Mouse (Mus musculus) heart, adult 2 months (tissue): ENCODE data around the gene Cdc7. TPM values are rescaled to one million over a fixed set of nuclear protein-coding genes. Genes with fewer than 3 reads are reported as not detected.
A peak's percentile ranks its signal among the peaks of the same experiment; 100 is the strongest.

Experiments used
- DNase-seq, 2 experiments: peaks; one replicate each; pipeline ENCODE4 v3.0.0; 2021
- H3K27ac ChIP-seq: fragments of 200-600 bp; 2 replicates; pipeline ENCODE4 v1.8.1; 2022
- H3K27me3 ChIP-seq: fragments of 200-500 bp; 2 replicates; pipeline ENCODE4 v1.6.1; 2012; ENCODE audit warnings: mild to moderate bottlenecking, low read length, inconsistent platforms, mixed read lengths; ENCODE audit not compliant: control insufficient read depth, insufficient read depth
- H3K36me3 ChIP-seq: fragments of 200-500 bp; 2 replicates; pipeline ENCODE4 v1.6.1; 2012; ENCODE audit warnings: low read length, inconsistent platforms; ENCODE audit not compliant: control insufficient read depth, insufficient read depth
- H3K4me1 ChIP-seq: fragments of 200-500 bp; 2 replicates; pipeline ENCODE4 v1.6.1; 2011; ENCODE audit warnings: low read length; ENCODE audit not compliant: control insufficient read depth, insufficient read depth
- H3K4me3 ChIP-seq: fragments of 200-600 bp; 2 replicates; pipeline ENCODE4 v1.8.1; 2022
- H3K79me2 ChIP-seq: fragments of 200-500 bp; replicated peaks from 2 replicates; pipeline ENCODE4 v1.6.1; 2012; ENCODE audit warnings: mild to moderate bottlenecking, inconsistent platforms, low read length, moderate library complexity, mixed read lengths; ENCODE audit not compliant: control insufficient read depth, insufficient read depth
- H3K9ac ChIP-seq: fragments of 200-500 bp; 2 replicates; pipeline ENCODE4 v1.6.1; 2012; ENCODE audit warnings: low read depth, mild to moderate bottlenecking, control low read depth, inconsistent platforms, low read length, mixed read lengths
- CTCF ChIP-seq: fragments of 200-600 bp; IDR thresholded peaks from 2 replicates; pipeline ENCODE4 v1.8.1; 2022; ENCODE audit warnings: antibody characterized with exemption, mild to moderate bottlenecking, moderate library complexity
- EP300 ChIP-seq: fragments of 200-500 bp; IDR thresholded peaks from 2 replicates; pipeline ENCODE4 v1.6.1; 2011; ENCODE audit warnings: low read depth, low read length, control low read depth; ENCODE audit not compliant: insufficient read depth
- POLR2A ChIP-seq: fragments of 200-500 bp; IDR thresholded peaks from 2 replicates; pipeline ENCODE4 v1.6.1; 2011; ENCODE audit warnings: mild to moderate bottlenecking, low read depth, low read length, control low read depth; ENCODE audit not compliant: insufficient read depth
- WGBS: fragments of 180-500 bp; shearing (Covaris S2); methylation state at CpG from one replicate; pipeline ENCODE4 v1.1.7; 2018; 5-methylcytosine and 5-hydroxymethylcytosine counted together
- intact Hi-C: fragments of 180-260 bp; cut with DNase I; formaldehyde crosslinking; loops from one replicate; pipeline ENCODE4 v1.15.1; 2025
- polyA plus RNA-seq: library from polyadenylated mRNA; depleted of rRNA; stranded (reverse); fragments of >200 nt; gene quantifications from 2 replicates; pipeline ENCODE4 v1.2.3, GENCODE M21; 2012
- total RNA-seq, 2 experiments: library from RNA; stranded (reverse); gene quantifications; 2 replicates each; pipeline ENCODE4 v1.2.3; 2021

The Cdc7 gene
- total and polyA plus RNA-seq, 3 experiments, result 0.39 to 0.70 (median 0.59) TPM

DNA sequence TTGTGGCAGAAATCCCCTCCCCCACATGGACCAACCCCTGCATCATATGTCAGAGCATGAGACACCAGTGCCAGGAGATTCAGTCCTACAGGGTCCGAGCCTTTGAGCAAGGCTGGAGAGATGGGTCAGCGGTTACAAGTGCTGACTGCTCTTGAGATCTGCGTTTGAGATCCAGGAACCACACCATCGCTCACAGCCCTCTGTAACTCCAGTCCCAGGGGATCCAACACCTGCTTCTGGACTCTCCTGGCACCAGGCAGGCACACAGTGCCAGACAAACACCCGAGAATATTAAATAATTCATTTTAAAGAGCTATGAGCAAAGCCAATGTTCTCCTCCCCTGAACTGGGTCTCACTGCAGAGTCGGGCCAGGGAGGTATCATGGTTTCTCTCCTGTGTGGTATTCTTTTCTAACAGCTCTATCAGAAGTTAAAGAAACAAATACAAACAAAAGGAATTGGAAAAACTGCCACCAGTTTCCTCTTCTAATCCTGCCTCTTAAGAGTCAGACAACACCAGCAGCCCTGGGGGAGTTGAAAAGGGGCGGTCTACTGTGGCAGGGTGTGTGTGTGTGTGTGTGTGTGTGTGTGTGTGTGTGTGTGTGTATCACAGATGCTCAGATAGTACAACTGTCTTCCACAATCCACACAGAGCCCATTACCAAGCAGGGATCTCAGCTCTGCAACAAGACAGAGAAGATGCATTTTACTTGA, 47.4 kb downstream of the Cdc7 start:
- intact Hi-C loops, result no loop called here
- DNase-seq, result peak in 1 of 2 experiments; percentile 7
- TF ChIP-seq CTCF (no peak), POLR2A (no peak), EP300 (no peak)
- no peaks in the 10 kb centered on the region for H3K27me3 ChIP-seq
- no peak overlapping the region for H3K4me3 ChIP-seq
- H3K79me2 ChIP-seq, result no peaks in the 10 kb centered on the region
- no peak overlapping the region for H3K9ac ChIP-seq
- no peaks in the 10 kb centered on the region for H3K36me3 ChIP-seq
- WGBS, result 64% methylated on average over 7 of the region's 7 CpGs
- peaks cover 5% of the 10 kb centered on the region for H3K4me1 ChIP-seq
- H3K27ac ChIP-seq, result no peak overlapping the region

DNA sequence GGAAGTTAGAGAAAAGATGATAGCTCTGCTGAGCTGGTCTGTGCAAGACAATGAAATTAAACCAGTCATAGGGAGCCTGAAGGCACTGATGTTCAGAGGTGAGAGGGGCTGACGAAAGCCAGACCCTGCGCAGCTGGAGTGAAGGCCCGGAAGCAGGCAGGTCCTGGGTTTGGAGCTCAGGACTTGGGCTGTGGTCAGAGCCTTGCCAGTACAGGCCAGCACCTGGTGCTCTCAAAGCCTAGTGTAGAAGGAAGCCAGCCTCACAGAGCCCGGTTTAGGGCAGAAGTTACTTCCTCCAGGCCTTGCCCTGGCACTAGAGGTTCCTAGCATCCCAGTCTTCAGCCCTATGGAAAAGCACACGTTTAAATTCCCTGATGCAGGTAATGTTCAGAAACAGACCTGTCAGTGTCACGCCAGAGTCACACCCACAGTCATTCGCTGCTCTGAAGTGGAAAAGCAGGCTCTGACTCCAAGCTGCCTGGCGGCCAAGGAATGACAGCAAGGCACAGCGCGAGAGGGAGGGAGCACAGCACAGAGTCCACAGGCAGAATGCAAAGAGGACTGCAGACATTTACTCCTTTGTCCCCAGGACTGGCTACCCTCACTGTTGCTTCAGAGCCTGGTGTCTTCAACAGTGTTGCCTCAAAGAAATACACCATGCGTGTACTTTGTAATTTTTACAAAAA, 48.1 kb downstream of the Cdc7 start:
- peaks cover 5% of the 10 kb centered on the region for H3K4me1 ChIP-seq
- no peaks in the 10 kb centered on the region for H3K79me2 ChIP-seq
- no peak overlapping the region for H3K4me3 ChIP-seq
- H3K36me3 ChIP-seq, result no peaks in the 10 kb centered on the region
- intact Hi-C loops, result no loop called here
- no peak for TF ChIP-seq CTCF
- no peak for TF ChIP-seq EP300
- no peak for TF ChIP-seq POLR2A
- H3K27ac ChIP-seq, result no peak overlapping the region
- H3K9ac ChIP-seq, result no peak overlapping the region
- no peaks in the 10 kb centered on the region for H3K27me3 ChIP-seq
- 62% methylated on average over 11 of the region's 11 CpGs for WGBS
- peak in 1 of 2 experiments; percentile 13 for DNase-seq

DNA sequence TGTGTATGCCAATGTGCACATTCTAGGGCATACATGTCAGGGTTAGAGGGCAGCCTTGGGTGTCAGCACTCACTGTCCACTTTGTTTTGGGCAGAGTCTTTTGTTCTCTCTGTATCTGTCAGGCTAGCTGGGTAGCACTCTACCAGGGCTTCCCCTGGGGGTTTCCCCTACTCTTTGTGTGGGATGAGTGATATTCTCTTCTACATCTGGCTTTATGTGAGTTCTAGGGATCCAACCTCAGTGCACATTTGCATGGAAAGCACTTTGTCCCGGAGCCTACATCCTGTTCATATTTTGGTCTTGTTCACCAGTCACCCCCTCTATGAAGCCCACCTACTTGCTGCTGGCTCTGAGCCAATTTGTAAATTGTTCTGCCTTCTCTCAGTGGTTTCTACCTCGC, 49.3 kb downstream of the Cdc7 start:
- peak in 1 of 2 experiments; percentile 12 for DNase-seq
- 74% methylated on average over 2 of the region's 2 CpGs for WGBS
- no peak overlapping the region for H3K4me3 ChIP-seq
- H3K4me1 ChIP-seq, result peaks cover 5% of the 10 kb centered on the region
- no peaks in the 10 kb centered on the region for H3K27me3 ChIP-seq
- H3K79me2 ChIP-seq, result no peaks in the 10 kb centered on the region
- TF ChIP-seq EP300, result no peak
- no peak for TF ChIP-seq POLR2A
- TF ChIP-seq CTCF, result no peak
- H3K9ac ChIP-seq, result no peak overlapping the region
- no peak overlapping the region for H3K27ac ChIP-seq
- intact Hi-C loops, result no loop called here
- H3K36me3 ChIP-seq, result no peaks in the 10 kb centered on the region

DNA sequence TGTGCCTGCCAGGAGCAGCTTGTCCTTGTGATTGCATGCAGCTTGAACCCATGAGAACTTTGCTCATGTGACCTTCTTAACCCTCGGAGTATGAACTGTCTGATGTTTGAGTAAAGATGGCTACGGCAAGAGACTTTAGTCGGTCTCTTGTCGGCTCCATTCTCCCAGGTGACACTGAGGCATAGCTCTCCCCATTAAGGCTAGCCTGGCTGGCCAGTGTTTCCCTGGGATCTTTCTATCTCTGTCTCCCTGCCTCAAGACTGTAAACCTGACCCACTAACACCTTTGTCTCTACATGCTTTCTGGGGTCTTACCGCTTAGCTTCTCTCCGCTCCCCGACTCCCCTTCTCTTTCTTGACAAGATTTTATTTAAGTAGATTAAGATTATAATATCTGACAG, 50.0 kb downstream of the Cdc7 start:
- no peaks in the 10 kb centered on the region for H3K27me3 ChIP-seq
- H3K4me3 ChIP-seq, result no peak overlapping the region
- no peaks in the 10 kb centered on the region for H3K36me3 ChIP-seq
- DNase-seq, result peak in 1 of 2 experiments; percentile 2
- WGBS, result 95% methylated on average over 7 of the region's 7 CpGs
- peaks cover 5% of the 10 kb centered on the region for H3K4me1 ChIP-seq
- H3K9ac ChIP-seq, result no peak overlapping the region
- intact Hi-C loops, result no loop called here
- H3K79me2 ChIP-seq, result no peaks in the 10 kb centered on the region
- TF ChIP-seq POLR2A (no peak), EP300 (no peak), CTCF (no peak)
- H3K27ac ChIP-seq, result no peak overlapping the region

DNA sequence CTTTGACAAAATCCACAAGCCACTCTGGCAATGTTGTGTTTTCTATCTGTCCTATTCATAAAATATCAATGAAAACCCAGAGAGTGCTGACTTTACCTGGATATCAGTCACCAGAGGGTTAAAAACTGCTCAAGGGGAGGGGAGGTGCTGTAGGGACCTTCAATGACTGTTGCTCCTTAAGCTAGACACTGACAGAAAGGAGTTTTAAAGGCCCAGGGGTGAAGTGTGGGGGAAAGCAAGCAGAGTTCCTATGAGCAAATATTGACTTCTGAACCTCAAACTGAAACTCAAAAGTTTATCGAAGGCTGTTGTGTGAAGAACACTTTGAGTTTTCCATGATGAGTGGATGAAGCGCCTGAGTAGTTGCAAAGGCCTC, 50.9 kb downstream of the Cdc7 start:
- Histone ChIP-seq H3K27me3 (no peaks in the 10 kb centered on the region), H3K4me1 (peaks cover 6% of the 10 kb centered on the region), H3K27ac (no peak overlapping the region), H3K4me3 (no peak overlapping the region), H3K36me3 (no peaks in the 10 kb centered on the region), H3K79me2 (no peaks in the 10 kb centered on the region), H3K9ac (no peak overlapping the region)
- intact Hi-C loops, result no loop called here
- TF ChIP-seq POLR2A (no peak), EP300 (no peak), CTCF (no peak)
- no peak for DNase-seq
- WGBS, result 65% methylated on average over 2 of the region's 2 CpGs
